Mouse (Mus musculus): ENCODE results near the gene Parp8. TPM values are rescaled to one million over a fixed set of nuclear protein-coding genes. Genes with fewer than 3 reads are reported as not detected.

Gene Parp8
- polyA plus RNA-seq (2012): not detected in 2 replicates

DNA sequence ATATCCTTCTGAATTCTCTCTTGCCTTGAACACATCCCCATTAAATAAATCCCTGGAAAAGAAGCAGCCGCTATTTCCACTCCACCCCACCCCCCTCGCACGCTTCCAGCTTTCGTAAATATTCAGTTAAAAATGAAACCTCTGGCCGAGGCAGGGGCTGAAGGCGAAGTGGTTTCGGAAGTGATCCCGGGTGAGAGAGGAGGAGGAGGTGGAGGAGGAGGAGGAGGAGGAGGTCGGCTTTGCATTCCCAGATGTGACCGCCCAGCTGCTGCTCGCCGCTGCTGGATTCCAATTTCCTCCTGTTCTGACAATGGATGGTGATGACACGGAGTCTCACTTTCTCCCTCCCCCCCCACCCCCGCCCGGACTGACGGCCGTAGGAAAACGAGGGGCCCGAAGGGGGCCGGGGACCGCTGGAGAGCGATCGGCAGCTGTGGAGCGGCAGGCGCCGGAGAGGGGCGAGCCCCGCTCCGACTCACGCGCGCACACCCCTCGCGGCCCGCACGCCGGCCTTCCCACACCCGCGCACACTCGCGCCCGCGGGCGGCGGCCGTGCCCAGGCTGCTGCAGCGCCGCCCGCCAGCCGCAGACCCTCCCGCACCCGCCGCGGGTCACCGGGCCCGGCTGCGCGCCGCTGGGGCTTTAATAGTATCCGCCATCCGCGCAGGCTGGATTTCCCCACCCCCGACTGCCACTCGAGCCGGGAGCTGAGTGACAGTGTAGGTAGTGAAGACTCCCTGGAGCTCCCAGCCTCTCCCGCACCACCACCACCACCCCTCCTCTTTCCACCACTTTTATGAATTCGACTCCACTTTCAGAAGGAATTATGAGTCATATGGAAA, at the start of gene Parp8:
Gene Parp8, minus strand, starts transcription at position 312 of the 842 bp plus-strand sequence.
- no peak for TF ChIP-seq GATA1 (IDR thresholded peaks at IDR 0.05; ENCODE audit: low read length)

DNA sequence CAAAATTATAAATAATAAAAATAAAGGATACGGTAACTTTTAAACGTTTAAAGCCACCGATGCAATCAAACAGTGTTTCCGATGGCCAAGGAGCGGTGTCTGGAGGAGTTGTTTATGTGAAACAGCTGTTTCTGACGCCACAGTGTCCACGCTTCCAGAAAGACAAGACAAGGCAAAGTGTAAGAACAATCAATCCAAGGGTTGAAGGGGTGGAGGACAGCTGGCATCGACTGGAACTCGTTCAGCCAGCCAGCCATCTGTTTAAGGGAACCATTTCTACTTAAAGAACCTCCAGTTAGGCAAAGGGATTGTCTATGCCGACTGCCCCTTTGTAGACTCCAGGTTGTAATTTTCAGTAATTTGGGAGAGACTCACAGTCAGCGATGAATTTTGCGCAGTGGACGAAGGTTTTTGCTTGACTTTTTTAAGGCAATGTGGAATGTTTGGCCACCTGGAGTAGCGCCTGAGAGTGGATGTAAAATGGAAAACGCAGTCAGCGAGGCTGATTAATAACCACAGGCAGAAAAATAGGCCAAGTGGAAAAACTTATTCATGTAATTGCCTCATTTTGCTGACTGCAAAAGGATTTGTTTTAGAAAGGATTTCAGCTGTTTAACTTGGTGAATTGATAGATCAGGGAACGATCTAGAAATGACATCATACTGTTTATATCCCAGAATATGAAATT, 37.4 kb upstream of the Parp8 start:
- no peak for TF ChIP-seq GATA1 (IDR thresholded peaks at IDR 0.05; ENCODE audit: low read length)

DNA sequence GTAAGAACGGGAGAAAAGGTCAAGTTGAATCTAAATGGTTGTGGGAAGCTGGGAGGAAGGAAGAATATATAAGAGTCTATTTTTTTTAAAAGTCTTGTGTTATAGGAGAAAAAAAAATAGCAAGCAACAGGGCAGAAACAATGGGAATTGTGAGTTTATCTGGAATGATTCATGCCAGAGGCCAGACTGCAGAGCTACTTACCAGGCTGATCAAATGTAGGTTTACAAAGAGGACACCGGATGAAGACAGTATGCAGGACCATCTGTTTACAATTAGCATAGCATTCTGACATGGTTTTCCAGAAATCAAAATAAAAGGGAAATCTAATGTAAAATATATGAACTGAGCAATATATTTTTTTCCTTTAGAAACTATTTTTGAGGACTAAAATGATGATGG, 31.1 kb upstream of the Parp8 start:
- TF ChIP-seq GATA1 (IDR thresholded peaks at IDR 0.05; ENCODE audit: low read length): no peak

- TF ChIP-seq GATA1 (IDR thresholded peaks at IDR 0.05; ENCODE audit: low read length): no peak
Observed at GRCm38 (mm10) chr13:117054811-117055496, 29.6 kb upstream of the Parp8 start.

- TF ChIP-seq GATA1 (IDR thresholded peaks at IDR 0.05; ENCODE audit: low read length): no peak
Observed at GRCm38 (mm10) chr13:117052748-117053147, 27.4 kb upstream of the Parp8 start.

GRCm38 (mm10) chr13:117048541-117048971, 23.2 kb upstream of the Parp8 start:
- no peak for TF ChIP-seq GATA1 (IDR thresholded peaks at IDR 0.05; ENCODE audit: low read length)

- TF ChIP-seq GATA1 (IDR thresholded peaks at IDR 0.05; ENCODE audit: low read length): no peak
Observed at GRCm38 (mm10) chr13:117043567-117043966, 18.2 kb upstream of the Parp8 start.

DNA sequence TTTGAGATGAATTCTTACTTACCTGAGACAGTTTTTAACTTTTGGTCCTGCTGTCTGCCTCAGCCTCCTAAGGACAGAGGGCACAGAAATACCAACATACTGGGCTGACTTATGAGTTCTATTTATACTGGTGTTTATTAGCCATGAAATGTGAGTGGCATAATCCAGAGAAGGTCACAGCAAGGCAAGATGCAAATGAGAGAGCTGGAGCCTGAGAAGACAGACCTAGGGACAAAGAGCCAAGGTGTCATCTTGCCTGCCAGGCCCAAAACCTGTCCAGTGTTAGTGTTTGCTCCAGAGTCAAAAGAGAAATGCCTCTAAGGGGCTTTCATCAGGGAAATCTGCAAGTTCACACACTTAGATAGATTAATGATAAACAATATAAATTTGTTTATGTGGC, 15.7 kb upstream of the Parp8 start:
- no peak for TF ChIP-seq GATA1 (IDR thresholded peaks at IDR 0.05; ENCODE audit: low read length)

- no peak for TF ChIP-seq GATA1 (IDR thresholded peaks at IDR 0.05; ENCODE audit: low read length)
Observed at GRCm38 (mm10) chr13:117036277-117036676, 10.9 kb upstream of the Parp8 start.

DNA sequence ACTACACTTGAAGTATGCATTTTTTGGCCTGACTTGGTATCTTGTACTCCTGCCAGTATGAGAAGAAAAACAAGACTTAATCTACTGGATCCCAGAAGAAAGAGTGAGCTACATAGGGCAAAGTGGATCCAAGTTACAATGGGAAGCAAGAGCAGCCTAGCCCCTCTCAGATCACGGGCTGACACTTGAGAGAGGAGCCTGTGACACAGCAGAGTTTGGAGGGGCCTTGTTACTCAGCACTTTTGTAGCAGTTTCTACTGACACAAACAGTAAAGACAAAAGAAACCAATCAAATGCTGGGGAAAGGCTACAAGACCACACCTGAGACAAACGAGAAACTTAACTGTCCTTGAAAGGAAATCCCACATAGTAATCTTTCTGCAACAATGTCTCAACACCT, 9.8 kb upstream of the Parp8 start:
- TF ChIP-seq GATA1 (IDR thresholded peaks at IDR 0.05; ENCODE audit: low read length): no peak

- no peak for TF ChIP-seq GATA1 (IDR thresholded peaks at IDR 0.05; ENCODE audit: low read length)
Observed at GRCm38 (mm10) chr13:117034676-117035075, 9.3 kb upstream of the Parp8 start.

GRCm38 (mm10) chr13:117033676-117034308, 8.5 kb upstream of the Parp8 start:
- TF ChIP-seq GATA1 (IDR thresholded peaks at IDR 0.05; ENCODE audit: low read length): no peak

GRCm38 (mm10) chr13:117032402-117032801, 7.1 kb upstream of the Parp8 start:
- TF ChIP-seq GATA1 (IDR thresholded peaks at IDR 0.05; ENCODE audit: low read length): no peak

GRCm38 (mm10) chr13:117031546-117031945, 6.2 kb upstream of the Parp8 start:
- TF ChIP-seq GATA1 (IDR thresholded peaks at IDR 0.05; ENCODE audit: low read length): no peak

DNA sequence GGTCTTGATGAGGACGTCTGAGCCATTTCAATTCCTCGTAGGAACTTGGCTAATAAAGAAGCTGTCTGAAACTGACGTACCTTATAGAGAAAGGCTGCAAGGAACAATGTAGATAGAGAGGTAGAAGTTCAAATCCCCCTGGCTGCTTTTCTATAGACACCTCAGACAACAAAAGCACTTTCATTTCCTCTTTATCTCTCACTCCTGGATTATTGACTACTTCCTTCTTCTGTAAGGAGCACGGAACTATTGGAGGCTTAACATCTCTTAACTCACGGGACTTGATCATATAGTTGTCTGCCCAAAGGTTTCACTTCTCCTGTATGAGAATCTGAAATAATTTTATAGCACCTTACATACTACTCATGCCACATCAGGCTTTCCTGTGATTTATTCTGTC, 2.9 kb upstream of the Parp8 start:
- no peak for TF ChIP-seq GATA1 (IDR thresholded peaks at IDR 0.05; ENCODE audit: low read length)

- TF ChIP-seq GATA1 (IDR thresholded peaks at IDR 0.05; ENCODE audit: low read length): no peak
Observed at GRCm38 (mm10) chr13:117027336-117027735, 2.0 kb upstream of the Parp8 start.

Measured in G1E-ER4 (cell line).